Mouse (Mus musculus): ENCODE measurements around the gene Barhl2. TPM values are rescaled to one million over a fixed set of nuclear protein-coding genes. Genes with fewer than 3 reads are reported as not detected.

The Barhl2 gene
- total and polyA plus RNA-seq, 3 experiments = not detected

- TF ChIP-seq TAL1 (conservative IDR thresholded peaks at IDR 0.05; ENCODE audit: low read depth, low read length) = no peak
- TF ChIP-seq GATA1 (IDR thresholded peaks at IDR 0.05; ENCODE audit: borderline replicate concordance, low read length) = no peak
- TF ChIP-seq CTCF (IDR thresholded peaks at IDR 0.05; ENCODE audit: low read depth, low read length) = no peak
- TF ChIP-seq POLR2AphosphoS5 (IDR thresholded peaks at IDR 0.05; ENCODE audit: insufficient replicate concordance, low read depth, low read length) = no peak
- no peak for TF ChIP-seq GATA2 (IDR thresholded peaks at IDR 0.05; ENCODE audit: borderline replicate concordance, low read depth, low read length)
- Histone ChIP-seq H3K9me3 (replicated peaks) (peaks cover 47% of the 10 kb centered on the region), H3K27me3 (ENCODE audit: insufficient read depth, low read length) (no peaks in the 10 kb centered on the region), H3K4me1 (ENCODE audit: insufficient read depth, low read depth, low read length) (no peaks in the 10 kb centered on the region), H3K4me3 (ENCODE audit: low read depth, low read length) (no peak overlapping the region), H3K36me3 (replicated peaks) (no peaks in the 10 kb centered on the region)
- no peak for ATAC-seq (ENCODE audit: extremely low read depth, insufficient number of reproducible peaks, low FRiP score, poor library complexity, severe bottlenecking)
- DNase-seq (ENCODE audit: low spot score) = no peak
Observed at GRCm38 (mm10) chr5:106420871-106421270, 37.1 kb downstream of the Barhl2 start.

- ATAC-seq (ENCODE audit: extremely low read depth, insufficient number of reproducible peaks, low FRiP score, poor library complexity, severe bottlenecking) = no peak
- no peaks in the 10 kb centered on the region for H3K4me1 ChIP-seq (ENCODE audit: insufficient read depth, low read depth, low read length)
- DNase-seq (ENCODE audit: low spot score) = no peak
- H3K36me3 ChIP-seq (replicated peaks) = no peaks in the 10 kb centered on the region
- H3K27me3 ChIP-seq (ENCODE audit: insufficient read depth, low read length) = no peaks in the 10 kb centered on the region
- no peak for TF ChIP-seq POLR2AphosphoS5 (IDR thresholded peaks at IDR 0.05; ENCODE audit: insufficient replicate concordance, low read depth, low read length)
- no peak for TF ChIP-seq GATA1 (IDR thresholded peaks at IDR 0.05; ENCODE audit: borderline replicate concordance, low read length)
- TF ChIP-seq GATA2 (IDR thresholded peaks at IDR 0.05; ENCODE audit: borderline replicate concordance, low read depth, low read length) = no peak
- no peak for TF ChIP-seq CTCF (IDR thresholded peaks at IDR 0.05; ENCODE audit: low read depth, low read length)
- TF ChIP-seq TAL1 (conservative IDR thresholded peaks at IDR 0.05; ENCODE audit: low read depth, low read length) = no peak
- peaks cover 48% of the 10 kb centered on the region for H3K9me3 ChIP-seq (replicated peaks)
- no peak overlapping the region for H3K4me3 ChIP-seq (ENCODE audit: low read depth, low read length)
Observed at GRCm38 (mm10) chr5:106420370-106420769, 37.6 kb downstream of the Barhl2 start.

GRCm38 (mm10) chr5:106417210-106417609 lies 40.8 kb downstream of the Barhl2 start:
- TF ChIP-seq CTCF (IDR thresholded peaks at IDR 0.05; ENCODE audit: low read depth, low read length) (no peak), GATA1 (IDR thresholded peaks at IDR 0.05; ENCODE audit: borderline replicate concordance, low read length) (no peak), POLR2AphosphoS5 (IDR thresholded peaks at IDR 0.05; ENCODE audit: insufficient replicate concordance, low read depth, low read length) (no peak), GATA2 (IDR thresholded peaks at IDR 0.05; ENCODE audit: borderline replicate concordance, low read depth, low read length) (no peak), TAL1 (conservative IDR thresholded peaks at IDR 0.05; ENCODE audit: low read depth, low read length) (no peak)
- ATAC-seq (ENCODE audit: extremely low read depth, insufficient number of reproducible peaks, low FRiP score, poor library complexity, severe bottlenecking) = no peak

GRCm38 (mm10) chr5:106416550-106416949 lies 41.4 kb downstream of the Barhl2 start:
- Histone ChIP-seq H3K4me1 (ENCODE audit: insufficient read depth, low read depth, low read length) (no peaks in the 10 kb centered on the region), H3K4me3 (ENCODE audit: low read depth, low read length) (no peak overlapping the region), H3K36me3 (replicated peaks) (no peaks in the 10 kb centered on the region), H3K27me3 (ENCODE audit: insufficient read depth, low read length) (no peaks in the 10 kb centered on the region), H3K9me3 (replicated peaks) (peaks cover 43% of the 10 kb centered on the region)
- ATAC-seq (ENCODE audit: extremely low read depth, insufficient number of reproducible peaks, low FRiP score, poor library complexity, severe bottlenecking) (no peak), DNase-seq (ENCODE audit: low spot score) (no peak)
- TF ChIP-seq CTCF (IDR thresholded peaks at IDR 0.05; ENCODE audit: low read depth, low read length) (no peak), POLR2AphosphoS5 (IDR thresholded peaks at IDR 0.05; ENCODE audit: insufficient replicate concordance, low read depth, low read length) (no peak), TAL1 (conservative IDR thresholded peaks at IDR 0.05; ENCODE audit: low read depth, low read length) (no peak), GATA1 (IDR thresholded peaks at IDR 0.05; ENCODE audit: borderline replicate concordance, low read length) (no peak), GATA2 (IDR thresholded peaks at IDR 0.05; ENCODE audit: borderline replicate concordance, low read depth, low read length) (no peak)

More at GRCm38 (mm10) chr5:106417210-106417609, 40.8 kb downstream of the Barhl2 start:
- H3K36me3 ChIP-seq (replicated peaks) = no peaks in the 10 kb centered on the region
- H3K9me3 ChIP-seq (replicated peaks) = peaks cover 44% of the 10 kb centered on the region
- no peak for DNase-seq (ENCODE audit: low spot score)
- no peaks in the 10 kb centered on the region for H3K4me1 ChIP-seq (ENCODE audit: insufficient read depth, low read depth, low read length)
- H3K4me3 ChIP-seq (ENCODE audit: low read depth, low read length) = no peak overlapping the region
- no peaks in the 10 kb centered on the region for H3K27me3 ChIP-seq (ENCODE audit: insufficient read depth, low read length)

- TF ChIP-seq CTCF (IDR thresholded peaks at IDR 0.05; ENCODE audit: low read depth, low read length) (no peak), TAL1 (conservative IDR thresholded peaks at IDR 0.05; ENCODE audit: low read depth, low read length) (no peak), GATA2 (IDR thresholded peaks at IDR 0.05; ENCODE audit: borderline replicate concordance, low read depth, low read length) (no peak), POLR2AphosphoS5 (IDR thresholded peaks at IDR 0.05; ENCODE audit: insufficient replicate concordance, low read depth, low read length) (no peak), GATA1 (IDR thresholded peaks at IDR 0.05; ENCODE audit: borderline replicate concordance, low read length) (no peak)
- Histone ChIP-seq H3K9me3 (replicated peaks) (peaks cover 48% of the 10 kb centered on the region), H3K4me3 (ENCODE audit: low read depth, low read length) (no peak overlapping the region), H3K4me1 (ENCODE audit: insufficient read depth, low read depth, low read length) (no peaks in the 10 kb centered on the region), H3K27me3 (ENCODE audit: insufficient read depth, low read length) (no peaks in the 10 kb centered on the region), H3K36me3 (replicated peaks) (no peaks in the 10 kb centered on the region)
- DNase-seq (ENCODE audit: low spot score) (no peak), ATAC-seq (ENCODE audit: extremely low read depth, insufficient number of reproducible peaks, low FRiP score, poor library complexity, severe bottlenecking) (no peak)
Observed at GRCm38 (mm10) chr5:106415734-106416133, 42.2 kb downstream of the Barhl2 start.

GRCm38 (mm10) chr5:106402761-106403160 lies 55.2 kb downstream of the Barhl2 start:
- ATAC-seq (ENCODE audit: extremely low read depth, insufficient number of reproducible peaks, low FRiP score, poor library complexity, severe bottlenecking) (no peak), DNase-seq (ENCODE audit: low spot score) (no peak)
- Histone ChIP-seq H3K36me3 (replicated peaks) (no peaks in the 10 kb centered on the region), H3K9me3 (replicated peaks) (peaks cover 48% of the 10 kb centered on the region), H3K4me3 (ENCODE audit: low read depth, low read length) (no peak overlapping the region), H3K4me1 (ENCODE audit: insufficient read depth, low read depth, low read length) (no peaks in the 10 kb centered on the region), H3K27me3 (ENCODE audit: insufficient read depth, low read length) (no peaks in the 10 kb centered on the region)
- TF ChIP-seq CTCF (IDR thresholded peaks at IDR 0.05; ENCODE audit: low read depth, low read length) (no peak), GATA2 (IDR thresholded peaks at IDR 0.05; ENCODE audit: borderline replicate concordance, low read depth, low read length) (no peak)

Other genes with a start within 250 kb of the Barhl2 start
- not detected in 2 replicates for gene Gm17304, start 150.9 kb upstream of the Barhl2 start, total RNA-seq (2014; fragmentation: Nextera tagmentation)
- not detected in 2 replicates for gene Gm17304, start 150.9 kb upstream of the Barhl2 start, total RNA-seq (2017)
- not detected in 2 replicates for gene Gm17304, start 150.9 kb upstream of the Barhl2 start, polyA plus RNA-seq (2012)
- gene Zfp644, start 239.1 kb upstream of the Barhl2 start, total RNA-seq (2014; fragmentation: Nextera tagmentation) = 97.8 and 114 TPM in 2 replicates
- gene Zfp644, start 239.1 kb upstream of the Barhl2 start, total RNA-seq (2017) = 75.4 and 83.8 TPM in 2 replicates
- 13.1 and 13.9 TPM in 2 replicates for gene Zfp644, start 239.1 kb upstream of the Barhl2 start, polyA plus RNA-seq (2012)

All from G1E (cell line).